Mouse (Mus musculus) limb, embryonic 15.5 days (tissue): Measurements from ENCODE around the gene Mindy2. TPM values are rescaled to one million over a fixed set of nuclear protein-coding genes. Genes with fewer than 3 reads are reported as not detected.
A peak's percentile ranks its signal among the peaks of the same experiment; 100 is the strongest.

Source experiments
- ATAC-seq: fragments of 200-750 bp; cut with Nextera tagmentation; 2 replicates; pipeline ENCODE4 v1.8.0; 2017; ENCODE audit warnings: low read depth, moderate TSS enrichment; ENCODE audit not compliant: insufficient number of reproducible peaks, low FRiP score, low TSS enrichment
- H3K27ac ChIP-seq: fragments of 300-500 bp; sonication (generic); 2 replicates; pipeline ENCODE4 v1.5.1; 2015; ENCODE audit warnings: moderate library complexity, mild to moderate bottlenecking, inconsistent platforms
- H3K27me3 ChIP-seq: fragments of 300-500 bp; sonication (generic); 2 replicates; pipeline ENCODE4 v1.6.1; 2015; ENCODE audit warnings: inconsistent platforms
- H3K36me3 ChIP-seq: fragments of 300-500 bp; sonication (generic); 2 replicates; pipeline ENCODE4 v1.6.1; 2015; ENCODE audit warnings: inconsistent platforms
- H3K4me1 ChIP-seq: fragments of 300-500 bp; sonication (generic); 2 replicates; pipeline ENCODE4 v1.6.1; 2015; ENCODE audit warnings: inconsistent platforms
- H3K4me2 ChIP-seq: fragments of 300-500 bp; sonication (generic); 2 replicates; pipeline ENCODE4 v1.6.1; 2015; ENCODE audit warnings: mild to moderate bottlenecking, inconsistent platforms
- H3K4me3 ChIP-seq: fragments of 300-500 bp; sonication (generic); 2 replicates; pipeline ENCODE4 v1.5.1; 2015; ENCODE audit warnings: mild to moderate bottlenecking, inconsistent platforms
- H3K9ac ChIP-seq: fragments of 300-500 bp; sonication (generic); 2 replicates; pipeline ENCODE4 v1.6.1; 2015; ENCODE audit warnings: inconsistent platforms
- H3K9me3 ChIP-seq: fragments of 300-500 bp; sonication (generic); 2 replicates; pipeline ENCODE4 v1.6.1; 2016; ENCODE audit warnings: inconsistent platforms
- WGBS: fragments of 180-500 bp; shearing (Covaris S2); methylation state at CpG from one replicate; pipeline ENCODE4 v1.1.7; 2015; 5-methylcytosine and 5-hydroxymethylcytosine counted together
- polyA plus RNA-seq: library from polyadenylated mRNA; unstranded; fragments of >200 nt; fragmentation: Nextera tagmentation; extraction: Ambion mirVana; gene quantifications from 2 replicates; pipeline ENCODE4 v1.2.1, GENCODE M21; 2015

Gene Mindy2
- polyA plus RNA-seq, 1 experiment from 2014 or later = 13.3 TPM

GRCm38 (mm10) chr9:70679132-70680091 is 22.4 kb upstream of the Mindy2 start:
- 0% methylated on average over 87 of the region's 103 CpGs for WGBS
- H3K36me3 ChIP-seq = no peaks in the 10 kb centered on the region
- H3K4me1 ChIP-seq = peaks cover 3% of the 10 kb centered on the region
- ATAC-seq = no peak; the same call in 1 of the 2 replicates
- H3K9me3 ChIP-seq = no peaks in the 10 kb centered on the region
- H3K4me2 ChIP-seq = peak overlapping the region; percentile 62
- peak overlapping the region; percentile 68 for H3K4me3 ChIP-seq
- peak overlapping the region; percentile 97 for H3K27ac ChIP-seq
- H3K9ac ChIP-seq = peak overlapping the region; percentile 85
- no peaks in the 10 kb centered on the region for H3K27me3 ChIP-seq

GRCm38 (mm10) chr9:70678682-70679131 is 21.7 kb upstream of the Mindy2 start, which contains the start of gene Adam10:
TSS of gene Adam10 (plus strand) at chr9:70678997.
- peaks cover 3% of the 10 kb centered on the region for H3K4me1 ChIP-seq
- H3K27ac ChIP-seq = peak within 1 kb of the TSS; percentile 97
- no peaks in the 10 kb centered on the region for H3K36me3 ChIP-seq
- peak within 1 kb of the TSS; percentile 68 for H3K4me3 ChIP-seq
- H3K4me2 ChIP-seq = peak within 1 kb of the TSS; percentile 62
- H3K27me3 ChIP-seq = no peaks in the 10 kb centered on the region
- H3K9ac ChIP-seq = peak within 1 kb of the TSS; percentile 85
- 0% methylated on average over 45 of the region's 48 CpGs for WGBS
- H3K9me3 ChIP-seq = no peaks in the 10 kb centered on the region
- peak; percentile 100 for ATAC-seq

GRCm38 (mm10) chr9:70675961-70676360 is 19.0 kb upstream of the Mindy2 start:
- H3K27ac ChIP-seq = no peak overlapping the region
- no peaks in the 10 kb centered on the region for H3K27me3 ChIP-seq
- peaks cover 6% of the 10 kb centered on the region for H3K4me1 ChIP-seq
- no peak overlapping the region for H3K4me2 ChIP-seq
- no peaks in the 10 kb centered on the region for H3K36me3 ChIP-seq
- H3K9ac ChIP-seq = no peak overlapping the region
- ATAC-seq = no peak
- WGBS = 86% methylated on average over 5 of the region's 5 CpGs
- H3K9me3 ChIP-seq = no peaks in the 10 kb centered on the region
- no peak overlapping the region for H3K4me3 ChIP-seq

GRCm38 (mm10) chr9:70675117-70675516 is 18.1 kb upstream of the Mindy2 start:
- Histone ChIP-seq H3K4me1 (peaks cover 5% of the 10 kb centered on the region), H3K9ac (no peak overlapping the region), H3K36me3 (no peaks in the 10 kb centered on the region), H3K27me3 (no peaks in the 10 kb centered on the region), H3K27ac (no peak overlapping the region), H3K9me3 (no peaks in the 10 kb centered on the region), H3K4me2 (no peak overlapping the region), H3K4me3 (no peak overlapping the region)
- no peak for ATAC-seq
- WGBS = 76% methylated on average over 4 of the region's 4 CpGs

GRCm38 (mm10) chr9:70673656-70674055 is 16.7 kb upstream of the Mindy2 start:
- H3K4me3 ChIP-seq = no peak overlapping the region
- no peak overlapping the region for H3K4me2 ChIP-seq
- H3K36me3 ChIP-seq = no peaks in the 10 kb centered on the region
- WGBS = 37% methylated on average over 4 of the region's 4 CpGs
- no peak overlapping the region for H3K27ac ChIP-seq
- peaks cover 3% of the 10 kb centered on the region; the same call in 1 of the 2 replicates for H3K4me1 ChIP-seq
- H3K27me3 ChIP-seq = no peaks in the 10 kb centered on the region
- ATAC-seq = no peak
- H3K9me3 ChIP-seq = no peaks in the 10 kb centered on the region
- H3K9ac ChIP-seq = no peak overlapping the region

- 40% methylated on average over 10 of the region's 10 CpGs for WGBS
- no peak for ATAC-seq
- Histone ChIP-seq H3K9me3 (no peaks in the 10 kb centered on the region), H3K27me3 (no peaks in the 10 kb centered on the region), H3K9ac (no peak overlapping the region), H3K36me3 (no peaks in the 10 kb centered on the region), H3K4me3 (no peak overlapping the region), H3K4me2 (no peak overlapping the region), H3K27ac (0 out of 2 replicates have a peak overlapping the region, but pooled peaks have one; percentile 3), H3K4me1 (0 out of 2 replicates have a peak, but pooled peaks cover 3% of the 10 kb centered on the region)
Measured at GRCm38 (mm10) chr9:70671772-70672579, 15.0 kb upstream of the Mindy2 start.

GRCm38 (mm10) chr9:70671278-70671677 is 14.3 kb upstream of the Mindy2 start:
- H3K4me2 ChIP-seq = no peak overlapping the region
- no peak overlapping the region for H3K4me3 ChIP-seq
- H3K27ac ChIP-seq = no peak overlapping the region
- H3K36me3 ChIP-seq = no peaks in the 10 kb centered on the region
- 0 out of 2 replicates have a peak, but pooled peaks cover 3% of the 10 kb centered on the region for H3K4me1 ChIP-seq
- no peaks in the 10 kb centered on the region for H3K9me3 ChIP-seq
- ATAC-seq = no peak
- 62% methylated on average over 6 of the region's 6 CpGs for WGBS
- H3K9ac ChIP-seq = no peak overlapping the region
- no peaks in the 10 kb centered on the region for H3K27me3 ChIP-seq

GRCm38 (mm10) chr9:70670381-70670780 is 13.4 kb upstream of the Mindy2 start:
- Histone ChIP-seq H3K4me3 (no peak overlapping the region), H3K4me2 (no peak overlapping the region), H3K27me3 (no peaks in the 10 kb centered on the region), H3K9ac (no peak overlapping the region), H3K9me3 (no peaks in the 10 kb centered on the region), H3K36me3 (no peaks in the 10 kb centered on the region), H3K4me1 (0 out of 2 replicates have a peak, but pooled peaks cover 3% of the 10 kb centered on the region), H3K27ac (no peak overlapping the region)
- WGBS = 84% methylated on average over 6 of the region's 6 CpGs
- no peak for ATAC-seq

- Histone ChIP-seq H3K27ac (no peak overlapping the region), H3K36me3 (no peaks in the 10 kb centered on the region), H3K4me1 (0 out of 2 replicates have a peak, but pooled peaks cover 3% of the 10 kb centered on the region), H3K9me3 (no peaks in the 10 kb centered on the region), H3K4me3 (no peak overlapping the region), H3K27me3 (no peaks in the 10 kb centered on the region), H3K4me2 (no peak overlapping the region), H3K9ac (no peak overlapping the region)
- 64% methylated on average over 2 of the region's 2 CpGs for WGBS
- ATAC-seq = no peak
Measured at GRCm38 (mm10) chr9:70669197-70669596, 12.2 kb upstream of the Mindy2 start.

GRCm38 (mm10) chr9:70668048-70668447 is 11.1 kb upstream of the Mindy2 start:
- H3K4me2 ChIP-seq = no peak overlapping the region
- no peak overlapping the region for H3K4me3 ChIP-seq
- H3K27me3 ChIP-seq = no peaks in the 10 kb centered on the region
- no peak overlapping the region for H3K27ac ChIP-seq
- H3K9ac ChIP-seq = no peak overlapping the region
- no peaks in the 10 kb centered on the region for H3K9me3 ChIP-seq
- no peaks in the 10 kb centered on the region for H3K4me1 ChIP-seq
- ATAC-seq = no peak
- H3K36me3 ChIP-seq = no peaks in the 10 kb centered on the region

GRCm38 (mm10) chr9:70666811-70667210 is 9.8 kb upstream of the Mindy2 start:
- ATAC-seq = no peak
- Histone ChIP-seq H3K4me3 (no peak overlapping the region), H3K9me3 (no peaks in the 10 kb centered on the region), H3K27ac (no peak overlapping the region), H3K36me3 (no peaks in the 10 kb centered on the region), H3K4me2 (no peak overlapping the region), H3K27me3 (no peaks in the 10 kb centered on the region), H3K9ac (no peak overlapping the region), H3K4me1 (no peaks in the 10 kb centered on the region)
- 61% methylated on average over 7 of the region's 7 CpGs for WGBS
